Mouse (Mus musculus): ENCODE results near the gene Sync.

GRCm38 (mm10) chr4:129242761-129243160, 44.7 kb upstream of the Sync start:
- TF ChIP-seq GATA1 (IDR thresholded peaks at IDR 0.05; ENCODE audit: borderline replicate concordance, low read length) (no peak), FLI1 (IDR thresholded peaks at IDR 0.05; ENCODE audit: low read length) (no peak)
